Mouse (Mus musculus): ENCODE results near the gene Rrad. TPM values are rescaled to one million over a fixed set of nuclear protein-coding genes. Genes with fewer than 3 reads are reported as not detected.

Gene Rrad
- total RNA-seq, 1 experiment from 2014 or later = 2.4 TPM

- no peak for DNase-seq
Measured at GRCm38 (mm10) chr8:104613119-104613518, 18.0 kb downstream of the Rrad start.

GRCm38 (mm10) chr8:104611613-104612012 is 19.5 kb downstream of the Rrad start:
- DNase-seq = no peak

DNA sequence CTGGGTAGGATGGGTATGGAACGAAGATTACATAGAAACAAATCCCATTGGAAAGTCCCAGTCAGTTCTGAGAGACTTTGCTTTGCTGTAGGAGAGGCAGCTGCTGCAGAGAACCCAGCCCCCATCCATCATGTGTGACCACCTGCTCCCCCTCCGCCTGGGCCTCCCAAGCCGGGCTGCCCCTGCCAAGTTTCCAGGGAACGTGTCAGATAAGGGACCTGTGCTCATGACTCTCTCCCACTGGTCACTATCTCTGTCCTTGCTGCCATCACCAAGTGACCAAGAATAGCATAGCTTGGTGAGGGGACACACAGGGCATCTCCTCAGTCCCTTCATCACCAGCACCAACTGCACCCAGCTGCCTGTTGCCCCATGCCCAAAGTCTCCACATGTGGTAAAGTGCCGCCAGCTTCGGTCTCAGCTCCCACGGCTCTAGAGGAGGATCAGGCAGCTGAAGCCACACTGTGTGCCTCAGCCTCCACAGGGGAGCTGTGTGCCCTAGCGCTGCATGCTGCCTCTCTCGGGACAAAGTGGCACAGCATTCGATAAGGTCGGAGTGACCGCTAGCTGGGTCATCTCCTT is 20.9 kb downstream of the Rrad start:
- no peak for DNase-seq

- DNase-seq = no peak
Measured at GRCm38 (mm10) chr8:104609222-104609621, 21.9 kb downstream of the Rrad start.

DNA sequence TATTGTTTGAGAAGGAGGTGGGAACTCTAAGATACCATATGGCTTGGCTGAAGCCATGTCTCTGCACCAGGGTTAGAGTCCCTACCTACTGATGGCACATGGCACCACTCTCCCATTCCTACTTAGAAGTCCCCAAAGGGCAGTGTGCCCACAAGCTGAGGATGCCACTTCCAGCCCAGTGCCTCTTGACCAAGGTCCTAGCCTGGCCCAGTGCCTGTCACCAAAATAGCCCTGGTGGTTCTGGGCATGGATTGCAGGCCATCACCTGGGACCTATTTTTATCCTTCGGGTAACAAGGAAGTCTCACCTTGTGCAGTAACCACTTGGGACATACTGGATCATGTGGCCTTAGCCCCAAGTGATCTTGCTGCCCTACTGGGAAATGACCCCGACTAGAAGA is 23.2 kb downstream of the Rrad start:
- no peak for DNase-seq

GRCm38 (mm10) chr8:104606329-104606728 is 24.8 kb downstream of the Rrad start:
- DNase-seq = no peak

DNA sequence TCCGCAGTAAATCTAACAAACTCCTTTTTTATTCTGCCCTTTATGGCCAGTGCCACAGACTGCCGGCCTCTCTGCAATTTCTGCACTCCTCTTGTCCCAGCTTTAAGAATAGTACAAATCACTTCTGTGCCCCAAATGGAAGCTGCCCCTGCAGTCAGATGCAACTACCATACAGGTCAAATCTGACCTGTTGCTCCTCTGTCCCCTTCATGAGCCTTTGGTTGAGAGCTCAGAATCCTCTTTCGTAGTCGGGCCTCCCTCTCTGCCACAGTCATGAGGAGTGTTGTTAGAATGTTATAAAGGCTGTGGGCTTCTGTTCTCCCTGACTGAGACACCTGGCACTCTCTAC is 27.9 kb downstream of the Rrad start:
- no peak for DNase-seq

GRCm38 (mm10) chr8:104602468-104603244 is 28.5 kb downstream of the Rrad start:
- DNase-seq = peak; percentile 89

DNA sequence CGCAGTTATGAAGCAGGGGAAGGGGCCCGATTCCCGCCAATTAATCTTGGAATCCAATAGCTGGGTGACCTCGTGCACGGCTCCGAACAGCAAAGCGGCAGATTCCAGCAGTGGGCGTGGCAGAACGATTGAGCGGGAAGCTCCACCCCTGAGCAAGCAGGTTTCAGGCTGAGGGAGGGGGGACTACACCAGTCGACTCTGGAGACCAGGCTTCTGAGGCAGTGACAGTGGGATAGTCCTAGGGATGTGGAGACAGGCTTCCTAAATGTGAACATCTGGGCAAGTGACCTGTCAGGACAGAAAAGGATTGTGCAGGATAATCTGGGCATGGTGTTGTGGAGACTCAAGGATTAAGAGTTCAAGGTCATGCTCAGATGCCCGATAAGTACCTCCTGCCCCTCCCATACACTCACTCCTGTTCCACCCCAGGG is 29.2 kb downstream of the Rrad start:
- no peak for DNase-seq

- no peak for DNase-seq
Measured at GRCm38 (mm10) chr8:104601386-104601785, 29.7 kb downstream of the Rrad start.

GRCm38 (mm10) chr8:104598496-104598895 is 32.6 kb downstream of the Rrad start:
- peak; percentile 60 for DNase-seq

DNA sequence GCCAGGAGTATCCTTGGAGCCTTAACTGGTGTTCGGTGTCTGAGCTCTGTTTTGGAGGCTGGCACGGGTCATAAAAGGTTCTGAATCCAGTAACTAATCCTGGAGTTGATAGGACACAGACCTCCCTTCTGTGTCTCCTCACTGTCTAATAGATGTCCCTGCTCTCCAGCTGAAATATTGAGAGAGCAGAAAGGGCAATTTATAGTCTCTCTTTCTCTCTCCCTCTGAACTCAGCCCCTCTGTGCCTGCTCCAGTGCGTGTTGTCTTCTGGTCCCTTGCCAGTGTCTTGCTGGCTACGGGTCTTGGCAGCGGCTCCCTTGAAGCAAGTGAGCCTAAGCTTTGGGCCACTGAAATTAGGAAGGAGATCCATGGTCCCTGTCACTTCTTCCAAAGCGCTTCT is 33.5 kb downstream of the Rrad start:
- peak; percentile 64 for DNase-seq

DNA sequence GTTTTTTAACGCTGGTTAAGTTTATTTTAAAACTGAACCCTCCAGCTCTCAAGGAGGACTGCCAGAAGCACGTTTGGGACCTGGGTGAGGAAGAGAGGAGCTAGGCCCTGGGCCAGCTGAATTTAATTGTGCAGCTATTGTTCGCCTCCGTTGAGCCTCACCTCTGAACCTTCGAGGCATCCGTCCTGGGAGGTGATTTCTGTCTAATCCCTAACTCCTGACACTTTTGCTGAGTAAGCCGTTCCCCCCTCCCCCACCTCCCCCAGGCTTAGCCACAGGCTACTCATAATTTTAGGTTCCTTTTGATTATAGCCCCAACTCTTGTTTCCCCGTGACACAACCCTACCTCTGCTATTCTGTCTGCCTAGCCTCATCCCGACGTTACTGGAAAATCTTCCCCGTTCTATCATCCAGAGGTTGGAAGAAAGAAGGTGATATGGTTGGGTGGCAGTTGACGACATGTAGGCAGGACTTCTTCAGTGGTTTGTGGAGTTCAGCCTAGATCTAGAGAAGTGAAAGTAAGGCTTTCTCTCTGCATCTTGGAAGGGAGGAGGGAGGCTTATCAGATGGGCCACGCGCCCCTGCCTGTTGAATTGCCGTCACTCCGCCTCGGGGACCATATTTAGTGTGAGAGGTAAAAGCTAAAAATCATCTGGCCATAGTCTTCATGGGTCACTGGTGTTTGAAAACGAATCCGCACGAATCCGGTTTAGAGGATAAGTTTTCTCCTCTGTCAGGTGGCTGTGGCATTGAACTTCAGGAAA is 35.2 kb downstream of the Rrad start:
- DNase-seq = peak; percentile 49

DNA sequence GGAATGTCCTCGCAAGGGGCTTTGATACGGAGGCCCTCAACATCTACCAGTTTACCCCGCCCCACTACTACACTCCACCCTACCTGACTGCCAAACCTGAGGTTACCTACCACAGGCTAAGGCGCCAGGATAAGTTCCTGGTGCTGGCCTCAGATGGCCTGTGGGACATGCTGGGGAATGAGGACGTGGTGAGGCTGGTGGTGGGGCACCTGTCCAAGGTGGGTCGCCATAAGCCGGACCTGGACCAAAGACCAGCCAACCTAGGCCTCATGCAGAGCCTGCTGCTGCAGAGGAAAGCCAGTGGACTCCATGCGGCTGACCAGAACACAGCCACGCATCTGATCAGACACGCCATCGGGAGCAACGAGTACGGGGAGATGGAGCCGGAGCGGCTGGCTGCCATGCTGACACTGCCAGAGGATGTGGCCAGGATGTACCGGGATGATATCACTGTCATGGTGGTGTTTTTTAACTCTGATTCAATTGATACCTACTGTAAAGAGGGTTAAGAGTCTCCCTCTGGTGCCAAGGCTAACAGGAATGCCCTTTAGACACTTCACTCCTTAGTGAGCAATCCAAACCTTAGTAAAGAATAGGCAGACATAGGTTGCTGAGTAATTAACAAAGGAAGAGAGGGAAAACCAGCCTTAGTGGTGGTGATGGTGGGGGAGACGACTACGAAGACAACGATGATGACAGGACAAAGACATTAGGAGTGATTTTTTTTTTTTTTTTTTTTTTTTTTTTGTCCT is 36.3 kb downstream of the Rrad start:
- no peak for DNase-seq

DNA sequence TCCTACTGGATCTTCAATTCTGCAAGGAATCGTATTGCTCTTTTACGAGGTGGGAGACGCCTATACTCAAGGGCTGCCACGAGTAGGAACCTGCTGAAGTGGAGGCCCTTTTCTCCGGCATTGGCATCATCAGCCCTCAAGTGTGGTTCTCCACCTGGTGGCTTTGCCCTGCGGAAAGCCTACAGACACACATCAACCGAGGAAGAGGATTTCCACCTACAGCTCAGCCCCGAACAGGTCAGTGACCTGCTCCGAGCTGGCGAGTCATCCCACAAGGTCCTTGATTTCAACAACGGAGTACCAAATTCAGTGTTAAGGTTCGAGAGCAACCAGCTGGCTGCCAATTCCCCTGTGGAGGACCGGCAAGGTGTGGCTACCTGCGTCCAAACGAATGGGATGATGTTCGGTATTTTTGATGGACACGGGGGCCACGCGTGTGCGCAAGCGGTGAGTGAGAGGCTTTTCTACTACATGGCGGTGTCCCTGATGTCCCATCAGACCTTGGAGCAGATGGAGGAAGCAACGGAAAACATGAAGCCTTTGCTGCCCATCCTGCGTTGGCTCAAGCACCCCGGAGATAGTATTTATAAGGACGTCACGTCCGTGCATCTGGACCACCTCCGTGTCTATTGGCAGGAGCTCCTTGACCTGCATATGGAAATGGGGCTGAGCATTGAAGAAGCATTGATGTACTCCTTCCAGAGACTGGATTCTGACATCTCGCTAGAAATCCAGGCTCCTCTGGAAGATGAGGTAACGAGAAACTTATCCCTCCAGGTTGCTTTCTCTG is 37.4 kb downstream of the Rrad start:
- no peak for DNase-seq

- DNase-seq = no peak
Measured at GRCm38 (mm10) chr8:104592566-104592965, 38.6 kb downstream of the Rrad start.

DNA sequence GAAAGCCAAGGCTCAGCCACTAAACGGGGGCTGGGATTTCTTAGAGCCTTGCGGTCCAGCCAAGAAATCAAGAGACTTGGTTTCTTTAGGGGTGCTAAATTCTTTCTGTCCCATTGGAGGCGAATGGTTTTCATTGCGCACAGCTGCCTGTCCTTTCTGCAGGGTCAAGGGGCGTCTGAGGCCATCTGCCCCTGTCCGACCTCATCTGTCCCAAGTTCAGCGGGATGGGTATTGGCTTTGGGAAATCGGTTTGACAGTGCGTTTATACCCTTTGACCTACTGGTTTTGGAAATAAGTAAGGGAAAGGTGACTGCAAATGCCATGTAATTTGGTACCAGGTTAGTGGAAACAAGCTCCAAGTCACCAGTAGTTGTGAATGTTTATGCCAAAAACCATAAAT is 39.3 kb downstream of the Rrad start:
- no peak for DNase-seq

DNA sequence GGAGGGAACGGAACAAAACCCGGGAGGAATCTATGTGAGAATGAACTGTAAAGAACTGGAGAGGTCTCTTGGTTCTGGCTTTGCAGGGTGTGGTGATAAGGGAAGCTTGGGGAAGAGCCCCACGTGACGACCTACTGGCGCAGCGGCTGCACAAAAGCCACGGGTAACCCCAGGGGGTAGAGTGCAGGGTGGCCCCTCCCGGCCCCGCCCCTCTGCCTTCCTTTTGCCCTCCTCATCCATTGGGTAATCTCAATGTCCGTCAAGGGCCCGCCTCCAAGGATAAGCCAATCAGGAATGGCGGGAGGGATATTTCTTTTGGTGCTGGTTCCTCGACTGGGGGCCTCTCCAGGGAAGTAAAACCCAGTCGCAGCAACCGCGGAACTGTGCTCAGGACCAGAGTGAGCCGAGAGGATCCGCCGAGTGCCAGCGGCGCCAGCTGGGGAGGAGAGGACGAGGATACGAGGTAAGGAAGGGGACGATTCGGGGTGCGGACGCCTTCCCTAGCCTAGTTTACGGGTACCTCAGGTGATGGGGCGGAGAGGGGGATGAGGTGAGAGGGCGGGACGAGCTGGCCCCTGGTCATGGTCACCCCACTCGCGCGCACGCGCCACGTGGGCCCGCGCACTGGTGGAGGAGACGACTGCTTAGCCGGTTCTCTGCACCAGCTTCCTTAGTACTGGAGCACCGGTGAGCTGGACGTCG is 39.8 kb downstream of the Rrad start, which contains the start of gene Pdp2:
Pdp2 (plus strand) TSS at position 319 of the 702 bp plus-strand sequence.
- peak; percentile 94 for DNase-seq

DNA sequence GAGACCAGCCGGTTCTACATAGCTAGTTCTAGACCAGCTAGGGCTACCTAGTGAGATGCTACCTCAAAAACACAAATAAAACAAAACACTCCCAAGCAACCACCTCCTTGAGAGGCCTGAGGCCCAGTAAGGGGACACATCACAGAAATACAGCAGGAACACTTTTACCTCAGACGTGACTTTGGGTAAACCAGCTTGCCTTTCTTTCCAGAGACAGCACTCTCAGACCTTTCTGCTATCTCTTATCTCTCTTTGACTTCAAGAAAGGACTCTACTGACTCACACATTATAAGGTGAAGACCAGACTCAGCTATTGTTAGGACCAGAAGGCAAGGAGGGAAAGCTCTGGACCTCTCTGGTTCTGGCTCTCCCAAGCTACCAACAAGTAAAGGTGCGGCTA is 40.8 kb downstream of the Rrad start:
- no peak for DNase-seq

GRCm38 (mm10) chr8:104584522-104584921 is 46.6 kb downstream of the Rrad start:
- DNase-seq = no peak

Measured in adrenal gland, postnatal 14 days (tissue).